Mouse (Mus musculus): ENCODE data around the gene Tmem203. TPM values are rescaled to one million over a fixed set of nuclear protein-coding genes. Genes with fewer than 3 reads are reported as not detected.

Gene Tmem203
- 14.5 and 16.4 TPM in 2 replicates for polyA plus RNA-seq (2014; fragmentation: Nextera tagmentation; extraction: Ambion mirVana)

DNA sequence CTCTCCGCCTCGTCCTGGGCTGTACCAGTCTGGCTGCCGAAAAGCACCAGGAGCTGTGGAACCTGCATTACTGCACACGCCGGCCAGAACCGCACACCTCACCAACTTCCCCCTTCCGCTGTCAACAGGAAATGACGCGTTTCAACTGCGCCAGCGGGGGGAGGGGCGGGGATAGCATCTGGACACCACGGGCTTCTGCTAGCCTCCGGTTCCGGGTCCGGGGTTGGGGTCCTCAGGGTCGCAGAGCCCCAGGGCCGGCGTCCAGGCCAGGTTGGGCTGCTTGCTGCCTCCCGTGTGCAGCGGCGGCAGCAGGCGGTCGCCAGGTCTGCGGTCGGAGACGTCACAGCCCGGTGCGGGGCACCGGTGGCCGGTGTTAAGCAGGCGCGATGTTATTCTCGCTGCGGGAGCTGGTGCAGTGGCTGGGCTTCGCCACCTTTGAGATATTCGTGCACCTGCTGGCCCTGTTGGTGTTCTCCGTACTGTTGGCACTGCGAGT lies at the start of gene Tmem203:
Tmem203 (plus strand) TSS at position 156 of the 496 bp plus-strand sequence.
- Histone ChIP-seq H3K9ac (peak within 1 kb of the TSS; percentile 87), H3K27ac (ENCODE audit: low read depth) (peak within 1 kb of the TSS; percentile 80), H3K4me1 (ENCODE audit: insufficient read depth) (peaks cover 8% of the 10 kb centered on the region; the same call in 1 of the 2 replicates), H3K4me2 (peak within 1 kb of the TSS; percentile 97), H3K9me3 (ENCODE audit: low read depth, low read length) (no peaks in the 10 kb centered on the region), H3K27me3 (ENCODE audit: insufficient read depth, low read length) (no peaks in the 10 kb centered on the region), H3K36me3 (ENCODE audit: insufficient read depth) (peaks cover 10% of the 10 kb centered on the region; the same call in 1 of the 2 replicates), H3K4me3 (ENCODE audit: low read depth, low read length) (peak within 1 kb of the TSS; percentile 99)
- peak; percentile 90 for ATAC-seq (ENCODE audit: insufficient read depth)
- no peak for TF ChIP-seq CTCF (IDR thresholded peaks at IDR 0.05; ENCODE audit: low read depth)
- peak; percentile 87 for DNase-seq
- 0% methylated on average over 39 of the region's 39 CpGs for WGBS

DNA sequence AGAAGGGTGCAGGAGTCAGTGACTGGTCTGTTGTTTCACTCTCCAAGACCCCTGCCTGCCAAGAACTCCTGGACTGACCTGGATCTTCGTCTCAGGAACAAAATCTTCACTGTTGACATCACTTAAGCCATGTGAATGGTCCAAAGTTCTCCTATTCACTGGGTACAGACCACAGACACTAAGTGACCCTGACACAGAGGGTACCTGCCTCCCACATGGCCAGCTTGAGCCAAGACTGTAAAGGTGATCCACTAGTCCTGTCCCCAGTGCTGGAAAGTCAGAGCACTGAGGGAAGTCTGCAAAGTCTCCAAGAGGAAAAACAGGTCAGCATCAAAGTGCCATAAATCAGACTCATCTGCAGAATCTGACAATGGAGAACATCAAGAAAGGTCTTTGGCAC lies 47.6 kb upstream of the Tmem203 start:
- peaks cover 8% of the 10 kb centered on the region for H3K4me1 ChIP-seq (ENCODE audit: insufficient read depth)
- no peak overlapping the region for H3K4me2 ChIP-seq
- no peak overlapping the region for H3K4me3 ChIP-seq (ENCODE audit: low read depth, low read length)
- DNase-seq (no peak), ATAC-seq (ENCODE audit: insufficient read depth) (no peak)
- H3K27ac ChIP-seq (ENCODE audit: low read depth) = no peak overlapping the region
- WGBS = 91% methylated on average over 1 of the region's 1 CpGs
- no peaks in the 10 kb centered on the region for H3K9me3 ChIP-seq (ENCODE audit: low read depth, low read length)
- no peak for TF ChIP-seq CTCF (IDR thresholded peaks at IDR 0.05; ENCODE audit: low read depth)
- no peaks in the 10 kb centered on the region for H3K27me3 ChIP-seq (ENCODE audit: insufficient read depth, low read length)
- H3K36me3 ChIP-seq (ENCODE audit: insufficient read depth) = peaks cover 53% of the 10 kb centered on the region
- H3K9ac ChIP-seq = no peak overlapping the region

- Histone ChIP-seq H3K9me3 (ENCODE audit: low read depth, low read length) (no peaks in the 10 kb centered on the region), H3K9ac (peak overlapping the region; percentile 81), H3K27me3 (ENCODE audit: insufficient read depth, low read length) (no peaks in the 10 kb centered on the region), H3K4me3 (ENCODE audit: low read depth, low read length) (peak overlapping the region; percentile 89), H3K4me1 (ENCODE audit: insufficient read depth) (peaks cover 8% of the 10 kb centered on the region), H3K36me3 (ENCODE audit: insufficient read depth) (peaks cover 23% of the 10 kb centered on the region), H3K4me2 (peak overlapping the region; percentile 94), H3K27ac (ENCODE audit: low read depth) (peak overlapping the region; percentile 75)
- no peak for TF ChIP-seq CTCF (IDR thresholded peaks at IDR 0.05; ENCODE audit: low read depth)
- WGBS = 0% methylated on average over 24 of the region's 24 CpGs
- DNase-seq (no peak), ATAC-seq (ENCODE audit: insufficient read depth) (peak; percentile 50; the same call in 1 of the 2 replicates)
Measured at GRCm38 (mm10) chr2:25210686-25211085, 44.6 kb upstream of the Tmem203 start.

- DNase-seq = peak; percentile 95
- under 1% methylated on average over 44 of the region's 44 CpGs for WGBS
- Histone ChIP-seq H3K27ac (ENCODE audit: low read depth) (peak within 1 kb of the TSS; percentile 75), H3K4me3 (ENCODE audit: low read depth, low read length) (peak within 1 kb of the TSS; percentile 89), H3K4me2 (peak within 1 kb of the TSS; percentile 94), H3K27me3 (ENCODE audit: insufficient read depth, low read length) (no peaks in the 10 kb centered on the region), H3K9me3 (ENCODE audit: low read depth, low read length) (no peaks in the 10 kb centered on the region), H3K36me3 (ENCODE audit: insufficient read depth) (peaks cover 18% of the 10 kb centered on the region), H3K4me1 (ENCODE audit: insufficient read depth) (peaks cover 8% of the 10 kb centered on the region), H3K9ac (peak within 1 kb of the TSS; percentile 81)
- TF ChIP-seq CTCF (IDR thresholded peaks at IDR 0.05; ENCODE audit: low read depth) = no peak
- peak; percentile 94 for ATAC-seq (ENCODE audit: insufficient read depth)
Measured at GRCm38 (mm10) chr2:25211121-25211670, 44.0 kb upstream of the Tmem203 start, which contains the start of gene Nelfb. Gene Nelfb (minus strand): TSS chr2:25211489.

- Histone ChIP-seq H3K4me3 (ENCODE audit: low read depth, low read length) (no peak overlapping the region), H3K9ac (no peak overlapping the region), H3K27me3 (ENCODE audit: insufficient read depth, low read length) (no peaks in the 10 kb centered on the region), H3K9me3 (ENCODE audit: low read depth, low read length) (no peaks in the 10 kb centered on the region), H3K4me2 (no peak overlapping the region), H3K4me1 (ENCODE audit: insufficient read depth) (peaks cover 8% of the 10 kb centered on the region), H3K27ac (ENCODE audit: low read depth) (no peak overlapping the region), H3K36me3 (ENCODE audit: insufficient read depth) (peaks cover 7% of the 10 kb centered on the region)
- TF ChIP-seq CTCF (IDR thresholded peaks at IDR 0.05; ENCODE audit: low read depth) = no peak
- DNase-seq (no peak), ATAC-seq (ENCODE audit: insufficient read depth) (no peak)
- 55% methylated on average over 23 of the region's 23 CpGs for WGBS
Measured at GRCm38 (mm10) chr2:25213266-25213865, 41.9 kb upstream of the Tmem203 start.

- Histone ChIP-seq H3K4me3 (ENCODE audit: low read depth, low read length) (no peak within 1 kb of the TSS), H3K4me1 (ENCODE audit: insufficient read depth) (peaks cover 8% of the 10 kb centered on the region), H3K27me3 (ENCODE audit: insufficient read depth, low read length) (no peaks in the 10 kb centered on the region), H3K27ac (ENCODE audit: low read depth) (no peak within 1 kb of the TSS), H3K9me3 (ENCODE audit: low read depth, low read length) (no peaks in the 10 kb centered on the region), H3K36me3 (ENCODE audit: insufficient read depth) (no peaks in the 10 kb centered on the region), H3K4me2 (no peak within 1 kb of the TSS), H3K9ac (no peak within 1 kb of the TSS)
- 65% methylated on average over 3 of the region's 3 CpGs for WGBS
- ATAC-seq (ENCODE audit: insufficient read depth) = no peak
- no peak for TF ChIP-seq CTCF (IDR thresholded peaks at IDR 0.05; ENCODE audit: low read depth)
- no peak for DNase-seq
Measured at GRCm38 (mm10) chr2:25214444-25214843, 40.8 kb upstream of the Tmem203 start, which contains the start of gene Stpg3. Gene Stpg3 (minus strand): TSS chr2:25214637.

DNA sequence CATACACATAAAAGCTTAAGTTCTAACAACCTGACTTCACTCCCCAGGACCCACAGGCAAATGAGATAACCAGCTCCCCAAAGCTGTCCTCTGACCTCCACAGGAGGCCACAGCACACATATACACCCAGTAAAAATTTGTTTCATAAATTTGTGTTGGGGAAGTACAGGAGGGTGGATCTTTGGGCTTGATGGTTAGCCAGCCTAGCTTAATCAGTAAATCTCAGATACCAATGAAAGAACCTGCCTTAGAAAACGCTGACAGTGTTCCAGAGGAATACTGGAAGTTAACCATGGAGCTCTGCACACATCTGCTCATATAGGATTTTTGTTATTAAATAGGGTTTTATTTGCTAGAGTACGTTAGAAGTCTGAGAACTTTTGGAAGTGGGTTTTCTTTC lies 37.6 kb upstream of the Tmem203 start:
- no peaks in the 10 kb centered on the region for H3K27me3 ChIP-seq (ENCODE audit: insufficient read depth, low read length)
- no peak overlapping the region for H3K27ac ChIP-seq (ENCODE audit: low read depth)
- TF ChIP-seq CTCF (IDR thresholded peaks at IDR 0.05; ENCODE audit: low read depth) = no peak
- no peaks in the 10 kb centered on the region for H3K9me3 ChIP-seq (ENCODE audit: low read depth, low read length)
- ATAC-seq (ENCODE audit: insufficient read depth) (no peak), DNase-seq (no peak)
- no peak overlapping the region for H3K4me2 ChIP-seq
- no peak overlapping the region for H3K4me3 ChIP-seq (ENCODE audit: low read depth, low read length)
- 47% methylated on average over 2 of the region's 2 CpGs for WGBS
- no peak overlapping the region for H3K9ac ChIP-seq
- no peaks in the 10 kb centered on the region for H3K4me1 ChIP-seq (ENCODE audit: insufficient read depth)
- H3K36me3 ChIP-seq (ENCODE audit: insufficient read depth) = peaks cover 14% of the 10 kb centered on the region

Measured in lung, embryonic 14.5 days (tissue).